Mouse (Mus musculus) neural tube, embryonic 13.5 days (tissue): ENCODE results near the gene Eif1. TPM values are rescaled to one million over a fixed set of nuclear protein-coding genes. Genes with fewer than 3 reads are reported as not detected.
"Not testable (repeated sequence)": the region's sequence is repeated elsewhere in the genome, so short reads cannot be mapped to it uniquely, and the experiment has no call there.

Source experiments
- ATAC-seq: fragments of 200-750 bp; cut with Nextera tagmentation; 2 replicates; pipeline ENCODE4 v1.8.0; 2017; ENCODE audit warnings: low read depth, mild to moderate bottlenecking, moderate TSS enrichment, moderate library complexity
- H3K27ac ChIP-seq: fragments of 300-500 bp; sonication (generic); replicated peaks from 2 replicates; pipeline ENCODE4 v1.5.1; 2015; ENCODE audit warnings: moderate library complexity, mild to moderate bottlenecking, inconsistent platforms
- H3K27me3 ChIP-seq: fragments of 300-500 bp; sonication (generic); 2 replicates; pipeline ENCODE4 v1.6.1; 2015; ENCODE audit warnings: mild to moderate bottlenecking, inconsistent platforms
- H3K36me3 ChIP-seq: fragments of 300-500 bp; sonication (generic); 2 replicates; pipeline ENCODE4 v1.6.1; 2015; ENCODE audit warnings: mild to moderate bottlenecking, inconsistent platforms
- H3K4me1 ChIP-seq: fragments of 300-500 bp; sonication (generic); replicated peaks from 2 replicates; pipeline ENCODE4 v1.6.1; 2015; ENCODE audit warnings: inconsistent platforms
- H3K4me2 ChIP-seq: fragments of 300-500 bp; sonication (generic); 2 replicates; pipeline ENCODE4 v1.6.1; 2015; ENCODE audit warnings: inconsistent platforms, mild to moderate bottlenecking, moderate library complexity
- H3K4me3 ChIP-seq: fragments of 300-500 bp; sonication (generic); 2 replicates; pipeline ENCODE4 v1.5.1; 2015; ENCODE audit warnings: mild to moderate bottlenecking, inconsistent platforms
- H3K9ac ChIP-seq: fragments of 300-500 bp; sonication (generic); 2 replicates; pipeline ENCODE4 v1.6.1; 2015; ENCODE audit warnings: moderate library complexity, mild to moderate bottlenecking, inconsistent platforms
- H3K9me3 ChIP-seq: fragments of 300-500 bp; sonication (generic); 2 replicates; pipeline ENCODE4 v1.6.1; 2016; ENCODE audit warnings: inconsistent platforms
- WGBS: fragments of 180-500 bp; shearing (Covaris S2); methylation state at CpG from one replicate; pipeline ENCODE4 v1.1.7; 2015; 5-methylcytosine and 5-hydroxymethylcytosine counted together
- polyA plus RNA-seq: library from polyadenylated mRNA; unstranded; fragments of >200 nt; fragmentation: Nextera tagmentation; extraction: Ambion mirVana; gene quantifications from 2 replicates; pipeline ENCODE4 v1.2.1, GENCODE M21; 2015

Gene Eif1
- polyA plus RNA-seq, 1 experiment from 2014 or later = 1,563 TPM

DNA sequence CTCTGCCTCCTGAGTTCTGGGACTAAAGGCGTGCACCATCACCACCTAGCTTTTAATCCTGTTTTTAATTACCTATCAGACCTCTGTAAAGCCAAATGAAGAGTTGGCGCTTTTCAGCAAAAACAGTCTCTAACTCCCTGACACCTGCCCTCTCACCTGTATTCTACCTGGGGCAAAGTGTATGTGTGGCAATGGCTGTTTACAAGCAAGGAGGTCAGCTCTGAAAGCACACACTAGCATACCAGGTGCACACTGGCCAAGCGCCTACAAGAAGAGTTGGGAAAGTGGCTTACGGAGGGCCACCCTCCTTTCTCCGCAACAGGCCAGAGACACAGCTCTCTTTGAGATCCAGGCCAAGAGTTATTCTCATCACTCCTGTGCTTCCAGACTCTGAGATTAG is 4.2 kb upstream of the Eif1 start:
- 91% methylated on average over 5 of the region's 5 CpGs for WGBS
- Histone ChIP-seq H3K27ac (no peak overlapping the region), H3K9me3 (no peaks in the 10 kb centered on the region), H3K4me3 (no peak overlapping the region), H3K9ac (no peak overlapping the region), H3K4me1 (peaks cover 16% of the 10 kb centered on the region), H3K4me2 (no peak overlapping the region), H3K27me3 (no peaks in the 10 kb centered on the region), H3K36me3 (no peaks in the 10 kb centered on the region)
- ATAC-seq = no peak

DNA sequence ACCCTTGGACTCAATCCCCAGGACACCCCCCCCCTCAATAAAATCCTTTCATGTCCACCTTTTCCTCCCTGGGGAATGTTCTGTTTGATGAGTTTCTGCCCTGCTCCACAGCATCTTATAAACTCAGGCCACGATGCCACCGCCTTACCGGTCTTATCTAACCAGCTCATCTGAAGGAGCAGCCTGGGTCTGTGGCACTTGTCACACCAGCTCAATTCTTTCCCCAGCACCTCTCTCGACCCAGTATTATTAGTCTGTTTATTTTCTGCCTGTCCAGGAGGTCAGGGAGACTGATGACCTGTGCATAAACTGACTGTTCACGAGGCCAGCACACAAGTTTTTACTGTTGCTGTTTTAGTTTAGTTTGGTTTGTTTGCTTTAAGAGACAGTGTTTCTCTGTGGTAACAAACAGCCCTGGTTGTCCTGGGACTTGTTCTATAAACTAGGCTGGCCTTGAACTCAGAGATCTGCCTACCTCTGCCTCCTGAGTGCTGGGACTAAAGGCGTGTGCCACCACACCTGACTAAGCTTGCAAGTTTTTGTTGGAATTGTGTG is 1.8 kb upstream of the Eif1 start:
- H3K4me2 ChIP-seq = no peak overlapping the region
- no peaks in the 10 kb centered on the region for H3K9me3 ChIP-seq
- ATAC-seq = no peak
- no peak overlapping the region for H3K4me3 ChIP-seq
- WGBS = 69% methylated on average over 6 of the region's 6 CpGs
- H3K4me1 ChIP-seq = peaks cover 19% of the 10 kb centered on the region
- peaks cover 20% of the 10 kb centered on the region for H3K36me3 ChIP-seq
- H3K9ac ChIP-seq = no peak overlapping the region
- no peaks in the 10 kb centered on the region for H3K27me3 ChIP-seq
- no peak overlapping the region for H3K27ac ChIP-seq

DNA sequence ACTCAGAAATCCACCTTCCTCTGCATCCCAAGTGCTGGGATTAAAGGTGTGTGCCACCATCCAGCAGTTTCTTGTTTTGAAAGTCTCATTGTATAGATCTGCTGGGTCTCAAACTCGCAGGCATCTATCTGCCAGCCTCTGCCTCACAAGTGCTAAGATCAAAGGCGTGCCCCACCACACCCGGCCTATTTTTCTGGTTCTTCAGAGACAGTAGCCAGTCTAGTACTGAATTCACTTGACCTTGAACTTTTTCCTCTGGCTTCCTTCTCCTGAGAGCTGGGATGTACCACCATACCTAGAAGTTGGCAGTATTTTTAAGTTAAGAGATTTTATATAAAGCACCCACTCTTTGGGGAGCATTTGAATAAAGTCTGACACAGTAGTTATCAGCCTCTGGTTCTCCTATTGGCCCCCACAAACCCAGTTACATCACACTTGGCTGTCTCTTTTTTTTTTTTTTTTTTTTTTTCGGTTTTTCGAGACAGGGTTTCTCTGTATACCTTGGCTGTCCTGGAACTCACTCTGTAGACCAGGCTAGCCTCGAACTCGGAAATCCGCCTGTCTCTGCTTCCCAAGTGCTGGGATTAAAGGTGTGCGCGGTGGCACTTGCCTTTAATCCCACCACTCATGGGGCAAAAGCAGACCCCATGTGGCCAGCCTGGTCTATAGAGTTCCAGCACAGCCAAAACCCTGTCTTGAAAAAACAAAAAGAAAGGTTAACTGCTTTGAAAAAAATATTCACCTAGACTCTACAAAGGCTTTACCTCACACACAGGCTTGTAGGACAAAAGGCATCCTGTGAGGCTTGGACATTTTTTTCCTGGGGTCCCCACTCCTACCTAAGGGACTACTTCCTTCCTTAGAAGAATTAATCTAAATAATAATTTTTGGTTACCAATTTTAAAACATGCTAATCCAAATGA is 895 bp upstream of the Eif1 start:
- peak overlapping the region; percentile 79 for H3K4me3 ChIP-seq
- no peaks in the 10 kb centered on the region for H3K27me3 ChIP-seq
- peak overlapping the region; percentile 56 for H3K4me2 ChIP-seq
- H3K9me3 ChIP-seq = no peaks in the 10 kb centered on the region
- peak; percentile 1; the same call in 1 of the 2 replicates for ATAC-seq
- peak overlapping the region; percentile 57; the same call in 1 of the 2 replicates for H3K9ac ChIP-seq
- peaks cover 20% of the 10 kb centered on the region for H3K36me3 ChIP-seq
- H3K4me1 ChIP-seq = peaks cover 19% of the 10 kb centered on the region
- 91% methylated on average over 10 of the region's 10 CpGs for WGBS
- H3K27ac ChIP-seq = peak overlapping the region; percentile 83

DNA sequence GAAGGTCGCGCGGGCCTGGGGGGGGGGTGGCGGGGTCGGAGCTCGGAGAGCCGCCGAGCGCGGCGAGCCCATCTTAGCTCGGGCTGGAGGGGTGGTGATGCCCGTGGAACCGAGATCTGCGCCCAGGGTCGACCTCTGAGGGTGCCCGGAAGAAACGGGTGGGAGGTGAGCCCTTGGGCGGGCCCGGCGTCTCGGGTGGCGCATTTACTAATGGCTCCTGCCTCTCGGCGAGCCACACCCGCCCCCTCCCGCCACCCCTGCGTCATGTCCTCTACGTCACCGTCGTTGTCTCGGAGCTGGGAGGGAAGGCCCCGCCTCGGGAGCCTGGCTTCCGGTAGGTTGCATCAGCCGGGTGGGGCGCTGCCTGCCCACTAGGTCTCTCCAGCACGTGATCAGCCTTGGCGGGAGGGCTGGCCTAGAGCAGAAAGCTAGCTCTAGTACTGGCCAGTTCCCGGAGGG is 516 bp downstream of the Eif1 start:
- Histone ChIP-seq H3K4me2 (peak overlapping the region; percentile 87), H3K9me3 (no peaks in the 10 kb centered on the region), H3K27ac (peak overlapping the region; percentile 98), H3K9ac (peak overlapping the region; percentile 98), H3K4me1 (peaks cover 19% of the 10 kb centered on the region), H3K27me3 (no peaks in the 10 kb centered on the region), H3K4me3 (peak overlapping the region; percentile 79), H3K36me3 (peaks cover 20% of the 10 kb centered on the region)
- ATAC-seq = peak; percentile 88
- 0% methylated on average over 40 of the region's 40 CpGs for WGBS

DNA sequence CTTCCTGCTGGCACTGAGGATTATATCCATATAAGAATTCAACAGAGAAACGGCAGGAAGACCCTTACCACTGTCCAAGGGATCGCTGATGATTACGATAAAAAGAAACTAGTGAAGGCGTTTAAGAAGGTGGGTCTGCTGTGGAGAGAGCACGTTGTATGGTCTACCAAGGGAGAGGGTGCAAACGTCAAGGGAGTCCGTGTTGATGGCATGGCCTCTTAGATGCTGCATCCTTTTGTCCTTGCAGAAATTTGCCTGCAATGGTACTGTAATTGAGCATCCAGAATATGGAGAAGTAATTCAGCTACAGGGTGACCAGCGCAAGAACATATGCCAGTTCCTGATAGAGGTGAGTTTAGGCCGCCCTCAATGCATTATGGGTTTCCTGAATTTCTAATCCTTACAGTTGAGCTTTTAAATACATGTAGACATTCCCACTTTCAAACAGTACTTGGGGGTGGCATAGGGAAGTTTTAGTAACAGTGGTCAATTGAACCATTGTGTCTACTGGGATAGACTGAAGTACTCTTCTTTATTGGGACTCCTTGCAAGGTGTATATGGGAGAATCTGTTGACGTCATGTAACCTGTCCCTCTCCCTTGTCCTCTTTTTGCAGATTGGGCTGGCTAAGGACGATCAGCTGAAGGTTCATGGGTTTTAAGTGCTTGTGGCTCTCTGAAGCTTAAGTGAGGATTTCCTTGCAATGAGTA is 1.2 kb downstream of the Eif1 start:
- 21% methylated on average over 11 of the region's 11 CpGs for WGBS
- H3K36me3 ChIP-seq = peaks cover 23% of the 10 kb centered on the region
- H3K4me3 ChIP-seq = peak overlapping the region; percentile 79
- not testable (repeated sequence) for H3K9me3 ChIP-seq, H3K27me3 ChIP-seq, ATAC-seq
- peak overlapping the region; percentile 98 for H3K27ac ChIP-seq
- peak overlapping the region; percentile 98 for H3K9ac ChIP-seq
- peaks cover 19% of the 10 kb centered on the region for H3K4me1 ChIP-seq
- H3K4me2 ChIP-seq = peak overlapping the region; percentile 87

DNA sequence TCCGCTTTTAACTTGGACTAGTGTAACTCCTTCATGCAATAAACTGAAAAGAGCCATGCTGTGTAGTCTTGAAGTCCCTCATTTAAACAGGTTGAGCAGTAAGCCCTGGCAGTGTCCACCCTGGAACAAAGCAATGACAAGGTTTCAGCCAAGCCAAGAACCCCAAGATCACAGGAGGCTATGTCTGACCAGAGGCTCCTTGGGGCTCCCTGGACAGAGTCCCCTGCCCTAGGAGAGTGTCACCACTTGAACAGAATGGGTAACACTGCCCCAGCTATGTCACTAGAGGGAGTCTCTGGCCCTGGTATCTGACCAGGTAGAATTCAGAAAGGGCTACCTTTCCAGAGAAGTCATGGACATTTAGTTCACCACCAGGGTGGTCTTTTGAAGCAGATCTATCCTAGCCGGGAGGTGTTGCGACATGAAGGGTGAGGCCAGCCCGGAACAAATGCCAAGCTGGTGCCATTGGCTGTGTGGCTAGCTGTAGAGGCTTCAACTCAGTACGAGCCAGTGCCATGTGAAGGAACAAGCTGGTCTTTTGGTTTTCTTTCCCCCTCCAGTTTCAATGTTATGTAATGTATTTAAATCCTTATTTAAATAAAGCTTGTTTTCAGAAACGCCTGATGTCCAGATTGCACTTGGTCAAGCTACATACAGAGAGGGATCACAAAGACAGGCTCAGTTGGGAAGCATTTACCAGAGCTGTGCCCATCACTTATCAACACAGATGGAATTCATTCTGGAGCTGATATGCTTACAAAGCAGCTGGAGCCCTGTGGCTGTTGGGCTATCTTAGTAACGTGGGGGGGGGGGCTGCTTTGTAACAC is 2.0 kb downstream of the Eif1 start:
- H3K4me1 ChIP-seq = peaks cover 19% of the 10 kb centered on the region
- not testable (repeated sequence) for H3K9ac ChIP-seq, H3K9me3 ChIP-seq, ATAC-seq, H3K27me3 ChIP-seq
- H3K27ac ChIP-seq = peak overlapping the region; percentile 18; the same call in 1 of the 2 replicates
- peak overlapping the region; percentile 87 for H3K4me2 ChIP-seq
- H3K36me3 ChIP-seq = peaks cover 24% of the 10 kb centered on the region
- H3K4me3 ChIP-seq = 0 out of 2 replicates have a peak overlapping the region, but pooled peaks have one; percentile 79
- WGBS = 89% methylated on average over 7 of the region's 7 CpGs

DNA sequence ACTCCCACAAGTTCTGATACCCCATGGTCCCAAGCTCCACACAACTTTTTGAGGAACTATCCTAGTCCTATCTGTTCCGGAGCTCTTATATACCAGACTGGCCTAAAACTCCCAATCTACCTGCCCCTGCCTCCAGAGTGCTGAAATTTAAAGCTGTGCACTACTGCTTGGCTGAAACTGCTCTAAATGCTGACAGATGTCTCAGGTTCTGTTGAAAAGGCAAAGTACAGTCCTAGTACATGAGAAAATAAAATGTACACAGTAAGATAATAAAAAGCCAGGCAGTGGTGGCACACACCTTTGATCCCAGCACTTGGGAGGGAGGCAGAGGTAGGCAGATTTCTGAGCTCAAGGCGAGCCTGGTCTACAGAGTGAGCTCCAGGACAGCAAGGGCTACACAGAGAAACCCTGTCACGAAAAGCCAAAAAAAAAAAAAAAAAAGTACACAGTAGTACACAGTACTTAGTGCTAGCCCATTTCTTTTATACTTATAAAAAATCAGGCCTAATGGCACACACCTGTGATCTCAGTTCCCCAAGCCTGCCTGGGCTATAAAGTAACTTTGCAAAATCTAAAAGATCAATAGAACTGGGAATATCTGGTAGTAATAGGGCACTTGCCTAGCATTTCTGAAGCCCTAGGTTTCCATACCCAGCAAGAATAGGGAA is 3.0 kb downstream of the Eif1 start:
- Histone ChIP-seq H3K9me3 (no peaks in the 10 kb centered on the region), H3K36me3 (peaks cover 24% of the 10 kb centered on the region), H3K27me3 (no peaks in the 10 kb centered on the region), H3K4me1 (peaks cover 24% of the 10 kb centered on the region), H3K4me3 (no peak overlapping the region), H3K27ac (peak overlapping the region; percentile 18; the same call in 1 of the 2 replicates), H3K9ac (no peak overlapping the region), H3K4me2 (no peak overlapping the region)
- no peak for ATAC-seq
- WGBS = 60% methylated on average over 3 of the region's 3 CpGs

DNA sequence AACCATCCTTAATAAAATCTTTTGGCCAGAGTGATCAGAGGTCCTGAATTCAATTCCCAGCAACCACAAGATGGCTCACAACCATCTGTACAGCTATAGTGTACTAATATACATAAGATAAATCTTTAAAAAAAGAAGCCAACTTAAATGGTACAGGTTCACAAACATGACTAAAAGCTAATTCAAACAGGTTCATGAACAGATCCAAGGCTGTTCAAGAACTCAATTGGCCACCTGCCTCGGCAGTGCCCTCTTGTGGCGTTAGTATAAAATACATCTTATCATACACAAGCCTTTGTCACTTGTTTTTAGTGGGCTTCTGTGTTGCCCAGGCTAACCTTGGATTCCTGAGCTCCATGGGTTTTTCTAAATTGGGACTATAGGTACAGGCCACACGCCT is 3.9 kb downstream of the Eif1 start:
- Histone ChIP-seq H3K4me1 (peaks cover 24% of the 10 kb centered on the region), H3K36me3 (peaks cover 24% of the 10 kb centered on the region), H3K9me3 (no peaks in the 10 kb centered on the region), H3K4me2 (no peak overlapping the region), H3K27ac (no peak overlapping the region), H3K27me3 (no peaks in the 10 kb centered on the region), H3K9ac (no peak overlapping the region), H3K4me3 (no peak overlapping the region)
- WGBS = 20% methylated on average over 3 of the region's 3 CpGs
- ATAC-seq = no peak

DNA sequence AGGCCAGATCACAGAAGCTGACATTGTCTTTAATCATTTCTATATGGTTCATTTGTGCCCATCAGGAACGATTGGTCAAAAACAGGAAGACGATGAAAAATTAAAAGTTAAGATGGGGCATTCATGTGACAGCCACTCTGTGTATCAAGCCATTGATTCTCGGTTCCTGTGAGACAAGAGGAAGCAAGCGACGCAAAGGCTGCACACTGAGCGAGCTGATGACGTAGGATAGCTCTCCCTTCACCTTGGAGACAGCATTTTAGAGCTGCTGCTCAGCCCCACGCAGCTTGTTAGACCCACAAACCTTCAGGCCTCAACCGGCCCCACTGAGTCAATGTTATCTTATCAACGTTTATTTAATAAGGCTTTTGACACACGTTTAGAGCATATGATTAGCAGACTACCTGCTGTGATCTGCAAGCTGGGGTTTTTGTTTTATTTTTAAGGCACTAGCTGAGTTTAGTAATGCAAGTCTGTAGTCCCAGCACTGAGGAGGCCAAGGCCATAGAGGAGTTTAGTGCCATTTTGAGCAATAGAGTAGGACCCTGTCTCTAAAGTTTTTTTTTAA is 5.5 kb downstream of the Eif1 start:
- Histone ChIP-seq H3K9ac (no peak overlapping the region), H3K4me2 (no peak overlapping the region), H3K27ac (no peak overlapping the region), H3K9me3 (no peaks in the 10 kb centered on the region), H3K36me3 (peaks cover 24% of the 10 kb centered on the region), H3K27me3 (no peaks in the 10 kb centered on the region), H3K4me1 (peaks cover 24% of the 10 kb centered on the region), H3K4me3 (no peak overlapping the region)
- 73% methylated on average over 11 of the region's 11 CpGs for WGBS
- ATAC-seq = no peak

DNA sequence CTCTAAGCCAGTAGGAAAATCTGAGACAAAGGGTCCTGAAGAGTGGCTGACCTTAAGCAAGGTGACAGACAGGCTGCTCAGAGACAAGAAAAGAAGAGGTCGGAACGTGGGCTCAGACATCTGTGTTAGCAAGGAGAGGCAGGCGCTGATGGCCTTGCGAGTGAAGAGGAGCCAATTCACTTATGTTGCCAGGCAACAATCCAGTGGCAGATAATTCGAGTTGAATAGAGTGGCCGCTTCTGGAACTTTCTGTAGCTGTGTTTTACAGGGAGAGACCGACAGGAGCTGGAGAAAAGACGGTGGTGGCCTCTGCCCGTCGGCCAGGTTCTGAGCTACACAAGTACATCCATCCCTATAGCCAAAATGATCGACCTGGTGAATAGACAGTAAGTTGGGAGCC is 7.6 kb downstream of the Eif1 start:
- Histone ChIP-seq H3K4me1 (peaks cover 21% of the 10 kb centered on the region), H3K4me2 (no peak overlapping the region), H3K4me3 (no peak overlapping the region), H3K9ac (no peak overlapping the region), H3K27me3 (no peaks in the 10 kb centered on the region), H3K36me3 (peaks cover 9% of the 10 kb centered on the region), H3K9me3 (no peaks in the 10 kb centered on the region), H3K27ac (no peak overlapping the region)
- 53% methylated on average over 11 of the region's 11 CpGs for WGBS
- ATAC-seq = no peak

DNA sequence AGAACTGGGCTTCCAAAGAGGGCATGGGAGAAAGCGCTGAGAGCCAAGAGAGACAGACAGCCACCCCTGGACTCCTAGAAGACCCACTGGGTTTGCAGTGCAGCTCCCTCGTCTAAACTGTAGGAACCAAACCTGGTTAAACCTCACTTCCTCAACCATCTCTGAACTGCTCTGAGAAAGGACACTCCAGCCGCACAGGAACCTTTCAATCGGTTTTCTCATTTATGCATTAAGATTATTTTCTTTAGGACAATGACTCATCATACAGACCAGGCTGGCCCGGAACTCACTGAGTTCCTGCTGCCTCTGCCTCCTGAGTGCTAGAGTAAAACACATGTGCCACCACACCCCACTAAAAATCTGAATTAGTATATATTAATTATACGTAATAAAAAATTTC is 8.1 kb downstream of the Eif1 start:
- Histone ChIP-seq H3K4me1 (peaks cover 26% of the 10 kb centered on the region), H3K4me3 (no peak overlapping the region), H3K27me3 (no peaks in the 10 kb centered on the region), H3K4me2 (no peak overlapping the region), H3K36me3 (peaks cover 5% of the 10 kb centered on the region), H3K27ac (no peak overlapping the region), H3K9me3 (no peaks in the 10 kb centered on the region), H3K9ac (no peak overlapping the region)
- WGBS = 83% methylated on average over 6 of the region's 6 CpGs
- ATAC-seq = no peak
